Mouse (Mus musculus): ENCODE measurements around the gene Gpr146. TPM values are rescaled to one million over a fixed set of nuclear protein-coding genes. Genes with fewer than 3 reads are reported as not detected.

The Gpr146 gene
- polyA plus RNA-seq, 1 experiment from 2014 or later, result 1.4 TPM

DNA sequence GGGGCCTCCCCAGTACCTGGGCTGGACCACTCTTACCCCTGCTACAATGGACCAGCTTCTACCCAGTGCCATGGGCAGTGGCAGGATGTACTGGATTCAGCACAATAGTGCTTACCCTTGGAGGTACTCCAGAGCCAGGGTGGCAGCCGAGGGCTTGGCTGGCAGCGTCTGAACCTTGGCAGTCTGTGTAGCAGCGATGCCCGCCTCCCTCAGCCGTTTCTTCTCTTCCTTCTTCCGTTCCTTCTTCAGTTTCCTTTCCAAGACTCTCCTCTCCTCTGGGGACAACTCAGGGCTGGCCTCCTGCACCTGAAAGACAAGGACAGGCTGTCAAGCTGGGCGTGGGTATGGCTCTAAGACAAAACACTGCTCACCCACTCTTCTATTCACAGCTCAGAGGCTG is 13.6 kb upstream of the Gpr146 start:
- H3K4me1 ChIP-seq, result peaks cover 14% of the 10 kb centered on the region
- no peak for ATAC-seq (ENCODE audit: low FRiP score)
- no peak overlapping the region for H3K4me2 ChIP-seq
- H3K4me3 ChIP-seq (replicated peaks), result no peak overlapping the region
- H3K36me3 ChIP-seq (replicated peaks), result 0 out of 2 replicates have a peak, but pooled peaks cover 2% of the 10 kb centered on the region
- H3K27ac ChIP-seq, result no peak overlapping the region
- WGBS, result 64% methylated on average over 7 of the region's 7 CpGs
- H3K27me3 ChIP-seq, result no peaks in the 10 kb centered on the region
- H3K9me3 ChIP-seq, result no peaks in the 10 kb centered on the region
- no peak overlapping the region for H3K9ac ChIP-seq

DNA sequence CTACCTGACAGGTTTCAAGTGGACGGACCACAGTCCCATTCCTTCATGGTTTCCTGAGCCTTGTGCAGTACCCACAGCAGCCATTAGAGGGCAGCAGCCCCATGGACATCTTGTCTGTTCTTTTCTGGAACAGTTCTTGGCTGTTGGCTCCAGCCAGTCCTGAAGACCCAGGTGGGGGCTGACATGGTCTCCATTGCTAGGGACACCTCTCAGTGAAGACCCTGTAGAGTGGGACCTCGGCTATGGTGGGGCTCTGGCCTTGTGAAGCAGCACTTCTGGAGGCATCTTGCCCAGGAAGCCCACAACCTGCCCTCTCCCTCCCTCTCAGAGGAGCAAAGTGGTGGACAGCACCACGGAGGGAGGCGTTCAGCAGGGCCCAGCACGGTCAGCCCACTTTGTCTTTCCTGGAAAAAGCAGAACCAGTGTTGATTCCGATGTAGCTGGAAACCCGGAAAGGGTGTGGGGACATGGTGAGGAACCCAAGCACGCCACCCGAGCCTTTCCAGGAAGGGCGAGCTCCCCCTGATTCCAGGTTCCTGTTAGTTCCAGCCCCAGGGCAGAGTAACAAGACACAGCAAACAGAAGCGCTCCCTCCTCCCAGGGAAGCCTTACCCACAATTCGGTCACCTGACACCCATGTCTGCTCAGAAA is 13.1 kb upstream of the Gpr146 start:
- Histone ChIP-seq H3K36me3 (replicated peaks) (0 out of 2 replicates have a peak, but pooled peaks cover 2% of the 10 kb centered on the region), H3K4me1 (peaks cover 15% of the 10 kb centered on the region), H3K4me2 (no peak overlapping the region), H3K27me3 (no peaks in the 10 kb centered on the region), H3K27ac (no peak overlapping the region), H3K9ac (no peak overlapping the region), H3K9me3 (no peaks in the 10 kb centered on the region), H3K4me3 (replicated peaks) (no peak overlapping the region)
- WGBS, result 40% methylated on average over 12 of the region's 12 CpGs
- peak; percentile 69 for ATAC-seq (ENCODE audit: low FRiP score)

DNA sequence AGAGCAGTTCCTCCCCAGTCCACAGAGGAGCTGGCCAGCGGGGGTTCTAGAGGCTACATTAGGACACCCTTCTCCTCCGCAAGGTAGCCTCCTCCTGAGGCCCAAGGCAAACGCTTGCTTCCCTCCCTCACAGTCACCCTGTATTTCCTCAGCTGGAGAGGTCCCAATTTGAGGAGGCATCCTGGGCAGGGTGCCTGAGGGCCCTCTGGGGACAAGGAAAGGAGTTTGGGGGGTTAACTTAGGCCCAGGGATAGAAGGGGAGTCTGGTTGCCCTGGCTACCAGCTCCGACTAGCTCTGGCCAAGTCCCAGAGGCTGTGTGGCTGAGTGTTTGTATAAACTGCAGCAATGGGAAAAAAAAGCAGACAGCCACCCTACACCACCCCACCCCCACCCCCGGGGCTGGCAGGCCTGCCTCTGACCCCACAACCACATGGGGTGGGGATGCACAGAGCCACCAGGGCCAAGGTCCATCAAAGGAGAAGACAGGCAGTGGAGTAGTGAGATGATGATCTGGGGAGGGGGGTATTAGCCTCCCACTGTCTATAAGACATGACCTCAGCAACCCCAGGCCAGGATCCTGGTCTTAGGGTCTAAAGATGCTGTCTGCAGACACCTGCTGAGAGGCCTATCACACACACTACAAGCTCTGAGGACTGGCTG is 12.5 kb upstream of the Gpr146 start:
- Histone ChIP-seq H3K27ac (no peak overlapping the region), H3K36me3 (replicated peaks) (0 out of 2 replicates have a peak, but pooled peaks cover 2% of the 10 kb centered on the region)
- WGBS, result 41% methylated on average over 5 of the region's 5 CpGs

DNA sequence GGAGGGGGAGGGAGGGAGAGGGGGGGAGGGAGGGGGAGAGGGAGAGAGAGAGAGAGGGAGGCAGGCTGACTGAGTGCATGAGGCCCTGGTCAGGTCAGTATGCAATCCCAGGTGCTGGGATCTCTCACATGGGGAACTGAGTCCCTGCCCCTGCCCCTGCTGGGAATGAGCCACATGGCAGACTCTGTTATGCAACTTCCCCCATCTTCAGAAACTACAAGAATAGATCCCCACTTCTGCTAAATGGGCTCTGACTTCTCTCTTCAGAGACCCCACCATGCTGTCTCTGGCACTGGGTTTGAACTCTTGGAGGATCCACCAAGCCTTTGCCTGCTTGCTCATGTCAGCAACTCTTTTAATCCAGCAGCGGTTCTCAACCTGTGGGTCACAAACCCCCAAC is 11.7 kb upstream of the Gpr146 start:
- ATAC-seq (ENCODE audit: low FRiP score), result no peak
- WGBS, result 69% methylated on average over 1 of the region's 1 CpGs
- no peaks in the 10 kb centered on the region for H3K36me3 ChIP-seq (replicated peaks)
- H3K9me3 ChIP-seq, result no peaks in the 10 kb centered on the region
- H3K4me2 ChIP-seq, result no peak overlapping the region
- H3K27ac ChIP-seq, result no peak overlapping the region
- H3K4me1 ChIP-seq, result peaks cover 23% of the 10 kb centered on the region
- H3K4me3 ChIP-seq (replicated peaks), result no peak overlapping the region
- no peak overlapping the region for H3K9ac ChIP-seq
- 0 out of 2 replicates have a peak, but pooled peaks cover 4% of the 10 kb centered on the region for H3K27me3 ChIP-seq

More for the DNA sequence above, 12.5 kb upstream of the Gpr146 start:
- no peak overlapping the region for H3K9ac ChIP-seq
- no peak overlapping the region for H3K4me2 ChIP-seq
- no peaks in the 10 kb centered on the region for H3K9me3 ChIP-seq
- no peak overlapping the region for H3K4me3 ChIP-seq (replicated peaks)
- ATAC-seq (ENCODE audit: low FRiP score), result no peak
- peaks cover 15% of the 10 kb centered on the region for H3K4me1 ChIP-seq
- H3K27me3 ChIP-seq, result 0 out of 2 replicates have a peak, but pooled peaks cover 2% of the 10 kb centered on the region

DNA sequence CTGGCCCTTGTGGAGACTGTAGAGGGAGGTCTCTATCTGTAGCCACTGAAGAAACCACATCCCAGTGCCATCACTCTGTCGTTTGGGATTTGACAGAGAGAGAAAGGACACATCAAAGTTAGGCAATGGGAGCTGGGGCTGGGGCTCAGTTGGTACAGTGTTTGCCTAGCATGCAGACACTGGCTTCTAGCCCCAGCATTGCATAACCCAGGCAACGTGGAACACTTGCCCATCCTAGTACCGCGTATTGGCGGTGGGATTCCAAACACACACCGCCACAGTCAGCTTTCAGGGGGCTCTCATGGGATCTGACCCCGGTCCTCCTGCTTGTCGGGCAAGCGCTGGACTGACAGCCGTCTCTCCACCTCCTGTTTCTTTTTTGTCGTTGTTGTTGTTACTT is 11.0 kb upstream of the Gpr146 start:
- no peaks in the 10 kb centered on the region for H3K9me3 ChIP-seq
- ATAC-seq (ENCODE audit: low FRiP score), result no peak
- H3K36me3 ChIP-seq (replicated peaks), result no peaks in the 10 kb centered on the region
- H3K4me2 ChIP-seq, result no peak overlapping the region
- H3K4me1 ChIP-seq, result peaks cover 29% of the 10 kb centered on the region
- no peak overlapping the region for H3K9ac ChIP-seq
- 0 out of 2 replicates have a peak, but pooled peaks cover 4% of the 10 kb centered on the region for H3K27me3 ChIP-seq
- no peak overlapping the region for H3K27ac ChIP-seq
- H3K4me3 ChIP-seq (replicated peaks), result no peak overlapping the region
- 80% methylated on average over 11 of the region's 11 CpGs for WGBS

DNA sequence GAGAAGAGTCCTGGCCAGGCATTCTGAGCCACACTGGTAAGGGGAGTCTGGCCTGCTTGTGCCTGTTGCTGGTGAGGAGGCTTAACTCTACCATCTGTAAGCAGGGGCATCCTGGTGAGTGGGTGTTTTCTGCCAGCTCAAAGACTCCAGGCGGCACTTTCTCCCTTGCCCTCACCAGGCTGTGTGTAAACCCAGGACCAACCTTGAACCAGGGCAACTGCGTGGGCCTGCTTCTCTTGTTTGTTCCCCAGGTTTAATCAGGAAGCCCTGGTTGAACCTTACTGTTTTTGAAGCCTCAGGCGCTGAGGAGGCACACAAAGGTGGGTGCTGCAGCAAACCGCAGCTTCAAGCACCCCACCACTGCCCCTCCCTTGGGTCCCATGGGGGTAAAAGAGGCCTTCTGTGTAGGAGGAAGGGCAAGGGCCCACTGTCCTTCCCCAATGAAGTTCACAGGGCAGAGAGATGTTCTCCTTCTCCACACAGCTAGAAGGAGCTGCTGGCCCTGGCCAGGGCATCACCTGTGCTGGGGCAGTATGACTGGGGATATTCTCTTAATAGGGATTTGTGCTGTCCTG is 9.5 kb upstream of the Gpr146 start:
- Histone ChIP-seq H3K9ac (no peak overlapping the region), H3K36me3 (replicated peaks) (no peaks in the 10 kb centered on the region), H3K4me3 (replicated peaks) (no peak overlapping the region), H3K4me1 (peaks cover 37% of the 10 kb centered on the region), H3K27ac (no peak overlapping the region), H3K27me3 (0 out of 2 replicates have a peak, but pooled peaks cover 4% of the 10 kb centered on the region), H3K4me2 (no peak overlapping the region), H3K9me3 (no peaks in the 10 kb centered on the region)
- no peak for ATAC-seq (ENCODE audit: low FRiP score)
- 97% methylated on average over 4 of the region's 4 CpGs for WGBS

DNA sequence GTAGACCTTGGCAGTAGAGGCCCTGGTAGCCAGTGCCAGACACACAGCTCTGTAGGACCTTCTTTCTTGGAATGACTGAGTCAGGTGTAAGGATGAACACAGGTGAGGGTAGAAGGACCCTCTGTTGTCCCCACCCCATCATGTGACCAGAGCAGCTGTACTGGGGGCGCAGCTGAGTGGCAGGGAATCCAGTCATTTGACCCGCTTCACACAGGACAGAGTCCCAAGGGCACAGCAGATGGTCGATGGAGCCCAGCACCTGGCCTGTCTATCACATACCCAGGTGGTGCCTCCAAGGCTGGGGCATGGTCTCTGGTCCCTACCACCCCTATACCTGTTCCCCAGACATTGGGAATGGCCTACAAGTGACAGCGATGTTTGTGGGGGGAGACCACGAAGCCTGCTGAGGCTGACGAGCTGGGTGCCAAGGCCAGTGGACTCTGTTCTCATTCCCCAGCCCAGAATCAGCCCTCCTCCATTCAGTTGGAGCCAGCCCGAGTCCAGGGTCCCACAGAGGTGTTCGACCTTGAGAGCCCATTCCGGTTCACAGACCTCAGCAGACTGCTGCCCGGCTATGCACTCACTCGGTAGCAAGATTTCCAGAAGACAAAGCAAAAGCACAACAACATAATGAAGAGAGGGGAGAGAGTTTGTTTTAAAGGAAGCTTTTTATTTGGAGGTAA is 8.7 kb upstream of the Gpr146 start:
- Histone ChIP-seq H3K4me1 (peaks cover 37% of the 10 kb centered on the region), H3K4me3 (replicated peaks) (no peak overlapping the region)
- ATAC-seq (ENCODE audit: low FRiP score), result no peak

DNA sequence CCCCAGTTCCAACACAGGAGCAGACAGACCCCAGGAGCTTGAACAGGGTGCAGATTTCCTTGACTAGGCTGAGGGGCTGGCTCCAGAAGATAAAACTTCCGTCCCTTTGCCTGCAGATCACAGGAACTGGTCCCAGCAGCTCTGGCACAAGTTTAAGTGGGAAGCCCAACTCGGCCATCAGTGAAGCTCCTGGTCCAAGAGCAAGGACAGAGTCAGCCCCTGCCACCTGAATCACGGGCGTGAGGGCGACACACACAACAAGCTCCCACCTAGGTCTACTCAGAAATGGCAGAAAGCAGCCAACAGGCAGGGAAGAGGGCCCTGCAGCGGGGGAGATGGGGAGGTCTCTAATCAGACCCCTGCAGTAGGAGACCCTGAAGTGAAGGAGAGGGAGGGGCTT is 7.2 kb upstream of the Gpr146 start:
- H3K27ac ChIP-seq, result no peak overlapping the region
- no peak overlapping the region for H3K4me3 ChIP-seq (replicated peaks)
- H3K9ac ChIP-seq, result no peak overlapping the region
- no peaks in the 10 kb centered on the region for H3K9me3 ChIP-seq
- H3K27me3 ChIP-seq, result 0 out of 2 replicates have a peak, but pooled peaks cover 4% of the 10 kb centered on the region
- no peaks in the 10 kb centered on the region for H3K36me3 ChIP-seq (replicated peaks)
- ATAC-seq (ENCODE audit: low FRiP score), result no peak
- no peak overlapping the region for H3K4me2 ChIP-seq
- H3K4me1 ChIP-seq, result peaks cover 26% of the 10 kb centered on the region
- WGBS, result 86% methylated on average over 6 of the region's 6 CpGs

More for the DNA sequence above, 8.7 kb upstream of the Gpr146 start:
- H3K27me3 ChIP-seq, result 0 out of 2 replicates have a peak, but pooled peaks cover 4% of the 10 kb centered on the region
- no peak overlapping the region for H3K4me2 ChIP-seq
- 82% methylated on average over 11 of the region's 11 CpGs for WGBS
- H3K36me3 ChIP-seq (replicated peaks), result no peaks in the 10 kb centered on the region
- H3K9ac ChIP-seq, result no peak overlapping the region
- H3K9me3 ChIP-seq, result no peaks in the 10 kb centered on the region
- H3K27ac ChIP-seq, result no peak overlapping the region

DNA sequence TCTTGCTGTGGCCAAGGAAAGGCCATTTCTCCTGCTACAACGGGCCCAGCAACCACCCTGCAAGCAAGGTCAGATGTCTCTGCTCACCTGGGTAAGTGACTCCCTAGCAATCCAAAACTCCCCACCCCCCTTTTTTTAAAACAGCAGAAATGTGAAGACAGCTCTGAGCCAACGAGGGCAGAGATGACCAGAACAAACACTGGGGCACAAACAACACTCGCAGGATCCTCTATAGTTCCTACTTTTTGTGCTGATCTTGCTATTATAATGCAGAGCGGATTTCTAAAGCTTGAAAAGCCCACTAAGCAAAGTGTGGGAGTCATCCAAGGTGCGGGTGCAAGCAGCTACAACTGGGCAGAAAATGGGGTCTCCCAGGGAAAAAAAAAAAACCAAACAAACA is 6.4 kb upstream of the Gpr146 start:
- WGBS, result 56% methylated on average over 5 of the region's 5 CpGs
- Histone ChIP-seq H3K27ac (no peak overlapping the region), H3K9ac (no peak overlapping the region; the same call in 1 of the 2 replicates), H3K4me3 (replicated peaks) (no peak overlapping the region), H3K9me3 (no peaks in the 10 kb centered on the region), H3K27me3 (0 out of 2 replicates have a peak, but pooled peaks cover 4% of the 10 kb centered on the region), H3K4me1 (peaks cover 26% of the 10 kb centered on the region), H3K36me3 (replicated peaks) (no peaks in the 10 kb centered on the region), H3K4me2 (peak overlapping the region; percentile 82)
- ATAC-seq (ENCODE audit: low FRiP score), result no peak

DNA sequence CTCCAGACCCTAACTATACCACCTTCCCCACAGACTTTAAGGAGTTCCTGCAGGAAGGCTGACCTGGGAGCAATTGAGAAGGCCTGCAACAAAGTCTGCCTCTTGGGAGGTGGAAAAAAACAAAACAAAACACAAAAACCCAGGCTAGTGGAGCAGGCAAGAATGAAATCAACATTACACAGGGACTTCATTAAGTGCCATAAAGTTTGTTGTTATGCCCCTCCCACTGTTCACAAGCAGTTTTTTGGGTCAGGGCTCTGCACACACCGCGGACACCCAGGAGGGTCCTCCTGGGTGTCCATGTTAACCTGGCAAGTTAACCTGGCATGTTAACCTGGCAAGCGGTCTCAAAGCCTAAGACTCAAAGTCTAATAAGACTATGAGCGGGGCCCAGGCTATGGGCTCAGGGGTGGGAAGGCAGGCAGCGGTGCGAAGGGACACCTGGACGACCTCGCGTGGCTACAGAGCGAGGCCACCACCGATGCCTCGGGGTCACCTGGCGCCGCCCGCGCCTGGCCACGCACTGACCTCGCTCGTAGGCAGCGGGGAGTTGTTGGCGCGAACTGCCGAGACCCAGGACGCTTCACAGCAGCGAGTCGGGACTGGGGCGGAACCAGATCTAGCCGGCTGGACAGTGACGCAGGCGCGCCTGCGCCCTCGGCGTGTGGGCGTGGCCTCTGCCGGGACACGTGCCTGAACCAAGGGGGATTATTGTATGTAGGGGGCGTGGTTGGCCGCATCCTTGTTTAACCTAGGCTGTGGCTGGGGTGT is 5.7 kb upstream of the Gpr146 start:
- H3K36me3 ChIP-seq (replicated peaks), result no peaks in the 10 kb centered on the region
- peak overlapping the region; percentile 82 for H3K4me2 ChIP-seq
- H3K4me1 ChIP-seq, result peaks cover 26% of the 10 kb centered on the region
- peak overlapping the region; percentile 75 for H3K27ac ChIP-seq
- peak; percentile 97 for ATAC-seq (ENCODE audit: low FRiP score)
- H3K4me3 ChIP-seq (replicated peaks), result peak overlapping the region; percentile 62
- H3K9ac ChIP-seq, result peak overlapping the region; percentile 80
- 2% methylated on average over 38 of the region's 39 CpGs for WGBS
- H3K9me3 ChIP-seq, result no peaks in the 10 kb centered on the region
- 0 out of 2 replicates have a peak, but pooled peaks cover 4% of the 10 kb centered on the region for H3K27me3 ChIP-seq

DNA sequence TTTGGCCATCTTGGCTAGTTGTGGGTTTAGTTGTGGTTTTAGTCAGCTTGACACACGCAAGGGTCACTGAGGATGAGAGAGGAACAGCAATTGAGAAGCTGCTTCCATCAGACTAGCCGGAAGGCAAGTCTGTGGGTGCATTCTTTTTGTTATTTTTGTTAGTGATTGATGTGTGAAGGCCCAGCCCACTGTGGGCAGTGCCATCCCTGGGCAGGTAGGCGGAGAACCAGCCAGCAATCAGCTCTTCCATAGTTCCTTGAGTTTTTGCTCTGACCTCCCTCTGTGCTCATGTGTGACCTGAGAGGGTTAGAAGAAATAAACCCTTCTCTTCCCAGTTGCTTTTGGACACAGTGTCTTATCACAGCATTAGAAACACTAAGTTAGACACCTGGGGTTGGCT is 4.4 kb upstream of the Gpr146 start:
- Histone ChIP-seq H3K27ac (no peak overlapping the region), H3K4me3 (replicated peaks) (no peak overlapping the region), H3K9ac (no peak overlapping the region), H3K36me3 (replicated peaks) (no peaks in the 10 kb centered on the region), H3K4me2 (no peak overlapping the region), H3K27me3 (0 out of 2 replicates have a peak, but pooled peaks cover 4% of the 10 kb centered on the region), H3K4me1 (peaks cover 26% of the 10 kb centered on the region), H3K9me3 (no peaks in the 10 kb centered on the region)
- no peak for ATAC-seq (ENCODE audit: low FRiP score)
- WGBS, result 84% methylated on average over 3 of the region's 3 CpGs
